Mouse (Mus musculus): Measurements from ENCODE around the gene Slc16a1. TPM values are rescaled to one million over a fixed set of nuclear protein-coding genes. Genes with fewer than 3 reads are reported as not detected.
A peak's percentile ranks its signal among the peaks of the same experiment; 100 is the strongest.

Slc16a1 gene
- polyA plus RNA-seq, 1 experiment from 2014 or later: 53.5 TPM

DNA sequence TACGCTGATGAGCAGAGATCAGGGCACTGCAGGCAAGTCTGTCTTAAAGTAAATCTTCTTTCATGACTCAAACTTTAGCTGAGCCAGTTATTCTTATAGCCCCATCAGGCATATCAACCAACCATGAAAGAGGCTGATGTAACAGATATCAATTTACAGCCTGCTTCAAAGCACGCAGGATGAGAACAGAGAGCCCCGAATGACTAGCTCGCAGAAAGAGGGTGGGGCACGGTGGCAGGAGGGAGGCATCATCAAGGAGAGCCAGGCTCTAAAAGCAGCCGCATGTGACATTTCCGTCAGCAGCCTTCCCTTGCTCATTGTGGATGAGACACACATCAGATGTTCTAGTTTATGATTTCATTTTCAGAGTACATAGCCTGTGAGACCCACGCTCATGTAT lies 22.3 kb upstream of the Slc16a1 start:
- no peak overlapping the region for H3K4me3 ChIP-seq
- H3K27me3 ChIP-seq (ENCODE audit: low read depth, poor library complexity, severe bottlenecking): no peaks in the 10 kb centered on the region
- no peak for DNase-seq (ENCODE audit: low spot score)
- H3K27ac ChIP-seq: no peak overlapping the region
- H3K9me3 ChIP-seq (replicated peaks): no peaks in the 10 kb centered on the region
- H3K4me1 ChIP-seq: no peaks in the 10 kb centered on the region
- H3K36me3 ChIP-seq: no peaks in the 10 kb centered on the region
- 34% methylated on average over 8 of the region's 8 CpGs for WGBS

DNA sequence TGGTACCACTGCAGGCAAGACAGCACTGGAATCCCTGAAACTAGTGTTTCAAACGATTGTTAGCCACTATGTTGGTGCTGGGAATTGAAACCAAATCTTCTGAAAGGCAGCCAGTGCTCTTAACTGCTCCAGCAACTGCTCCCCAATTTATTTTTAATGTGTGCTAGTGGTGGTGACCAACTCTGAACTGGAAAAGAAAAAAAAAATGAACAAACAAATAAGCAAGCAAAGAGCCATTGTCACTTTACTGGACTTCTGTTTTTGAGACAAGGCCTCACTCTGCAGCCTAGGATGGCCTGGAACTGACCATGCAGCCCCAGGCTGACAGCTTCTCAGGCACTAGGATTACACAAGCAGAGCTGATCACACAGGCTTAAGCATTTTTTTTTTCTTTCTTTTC lies 16.6 kb upstream of the Slc16a1 start:
- H3K27me3 ChIP-seq (ENCODE audit: low read depth, poor library complexity, severe bottlenecking): no peaks in the 10 kb centered on the region
- no peak for DNase-seq (ENCODE audit: low spot score)
- no peaks in the 10 kb centered on the region for H3K9me3 ChIP-seq (replicated peaks)
- H3K36me3 ChIP-seq: no peaks in the 10 kb centered on the region
- WGBS: 83% methylated on average over 1 of the region's 1 CpGs
- H3K4me1 ChIP-seq: no peaks in the 10 kb centered on the region
- no peak overlapping the region for H3K27ac ChIP-seq
- no peak overlapping the region for H3K4me3 ChIP-seq

DNA sequence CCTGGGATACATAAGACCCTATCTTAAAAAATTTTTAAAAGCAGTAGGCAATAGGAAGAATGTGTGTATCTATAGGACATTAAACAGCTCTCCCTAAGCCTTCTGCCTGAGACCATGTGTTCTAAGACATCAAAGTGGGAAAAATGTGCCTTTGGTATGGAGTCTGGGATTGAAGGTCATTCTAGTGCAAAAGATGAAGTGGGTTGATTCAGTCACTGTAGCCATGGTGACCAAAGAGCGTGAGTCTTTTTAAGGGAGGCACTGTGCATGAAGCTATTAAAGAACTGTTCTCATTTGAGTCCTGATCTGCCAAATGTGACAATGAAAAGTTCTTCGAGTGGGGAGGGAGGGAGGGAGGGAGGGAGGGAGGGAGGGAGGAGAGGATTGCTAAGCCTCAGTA lies 8.7 kb upstream of the Slc16a1 start:
- H3K27ac ChIP-seq: no peak overlapping the region
- H3K9me3 ChIP-seq (replicated peaks): no peaks in the 10 kb centered on the region
- no peak for DNase-seq (ENCODE audit: low spot score)
- H3K4me1 ChIP-seq: no peaks in the 10 kb centered on the region
- 90% methylated on average over 2 of the region's 2 CpGs for WGBS
- no peaks in the 10 kb centered on the region for H3K27me3 ChIP-seq (ENCODE audit: low read depth, poor library complexity, severe bottlenecking)
- no peaks in the 10 kb centered on the region for H3K36me3 ChIP-seq
- no peak overlapping the region for H3K4me3 ChIP-seq

DNA sequence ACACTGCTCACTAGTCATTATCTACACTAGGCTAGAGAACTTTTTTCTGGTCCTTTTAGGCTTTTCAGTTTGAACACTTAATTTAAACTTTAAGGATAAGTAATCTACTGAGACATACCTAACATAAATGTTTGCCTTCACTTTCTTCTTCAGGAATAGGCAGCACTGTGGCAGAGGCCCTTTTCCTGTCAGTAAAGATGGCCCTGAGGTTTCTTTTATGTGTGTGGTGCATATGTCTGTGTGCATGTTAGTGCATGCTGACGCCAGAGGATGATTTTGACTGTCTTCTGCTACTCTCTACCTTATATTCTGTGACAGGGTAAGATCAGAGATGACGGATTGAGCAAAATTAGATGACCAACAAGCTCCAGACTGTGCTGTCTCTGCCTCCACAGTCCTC lies 7.5 kb upstream of the Slc16a1 start:
- Histone ChIP-seq H3K27me3 (ENCODE audit: low read depth, poor library complexity, severe bottlenecking) (no peaks in the 10 kb centered on the region), H3K4me1 (no peaks in the 10 kb centered on the region), H3K9me3 (replicated peaks) (no peaks in the 10 kb centered on the region), H3K27ac (no peak overlapping the region), H3K4me3 (no peak overlapping the region), H3K36me3 (no peaks in the 10 kb centered on the region)
- 87% methylated on average over 2 of the region's 2 CpGs for WGBS
- no peak for DNase-seq (ENCODE audit: low spot score)

- Histone ChIP-seq H3K4me3 (no peak overlapping the region), H3K4me1 (0 out of 2 replicates have a peak, but pooled peaks cover 7% of the 10 kb centered on the region), H3K36me3 (no peaks in the 10 kb centered on the region), H3K9me3 (replicated peaks) (no peaks in the 10 kb centered on the region), H3K27ac (no peak overlapping the region), H3K27me3 (ENCODE audit: low read depth, poor library complexity, severe bottlenecking) (no peaks in the 10 kb centered on the region)
- WGBS: 76% methylated on average over 4 of the region's 4 CpGs
- no peak for DNase-seq (ENCODE audit: low spot score)
Observed at GRCm38 (mm10) chr3:104632560-104633162, 5.8 kb upstream of the Slc16a1 start.

- Histone ChIP-seq H3K4me3 (no peak overlapping the region), H3K36me3 (no peaks in the 10 kb centered on the region), H3K9me3 (replicated peaks) (no peaks in the 10 kb centered on the region), H3K27ac (no peak overlapping the region), H3K27me3 (ENCODE audit: low read depth, poor library complexity, severe bottlenecking) (no peaks in the 10 kb centered on the region), H3K4me1 (peaks cover 31% of the 10 kb centered on the region)
- DNase-seq (ENCODE audit: low spot score): no peak
- WGBS: 87% methylated on average over 2 of the region's 2 CpGs
Observed at GRCm38 (mm10) chr3:104636491-104636890, 2.0 kb upstream of the Slc16a1 start.

GRCm38 (mm10) chr3:104637427-104638402 lies 753 bp upstream of the Slc16a1 start:
- no peak for DNase-seq (ENCODE audit: low spot score)
- peak overlapping the region; percentile 99 for H3K27ac ChIP-seq
- H3K36me3 ChIP-seq: no peaks in the 10 kb centered on the region
- H3K4me3 ChIP-seq: peak overlapping the region; percentile 94
- H3K4me1 ChIP-seq: peaks cover 31% of the 10 kb centered on the region
- H3K27me3 ChIP-seq (ENCODE audit: low read depth, poor library complexity, severe bottlenecking): no peaks in the 10 kb centered on the region
- 15% methylated on average over 38 of the region's 38 CpGs for WGBS
- no peaks in the 10 kb centered on the region for H3K9me3 ChIP-seq (replicated peaks)

GRCm38 (mm10) chr3:104638932-104639748 lies 672 bp downstream of the Slc16a1 start:
- DNase-seq (ENCODE audit: low spot score): peak; percentile 82
- under 1% methylated on average over 58 of the region's 58 CpGs for WGBS
- Histone ChIP-seq H3K4me1 (peaks cover 34% of the 10 kb centered on the region), H3K9me3 (replicated peaks) (no peaks in the 10 kb centered on the region), H3K4me3 (peak overlapping the region; percentile 94), H3K36me3 (no peaks in the 10 kb centered on the region), H3K27ac (peak overlapping the region; percentile 99), H3K27me3 (ENCODE audit: low read depth, poor library complexity, severe bottlenecking) (no peaks in the 10 kb centered on the region)

GRCm38 (mm10) chr3:104639749-104640368 lies 1.4 kb downstream of the Slc16a1 start:
- WGBS: 19% methylated on average over 10 of the region's 10 CpGs
- peak overlapping the region; percentile 94 for H3K4me3 ChIP-seq
- H3K36me3 ChIP-seq: no peaks in the 10 kb centered on the region
- H3K27ac ChIP-seq: peak overlapping the region; percentile 99
- H3K4me1 ChIP-seq: peaks cover 34% of the 10 kb centered on the region
- DNase-seq (ENCODE audit: low spot score): no peak
- no peaks in the 10 kb centered on the region for H3K27me3 ChIP-seq (ENCODE audit: low read depth, poor library complexity, severe bottlenecking)
- H3K9me3 ChIP-seq (replicated peaks): no peaks in the 10 kb centered on the region

DNA sequence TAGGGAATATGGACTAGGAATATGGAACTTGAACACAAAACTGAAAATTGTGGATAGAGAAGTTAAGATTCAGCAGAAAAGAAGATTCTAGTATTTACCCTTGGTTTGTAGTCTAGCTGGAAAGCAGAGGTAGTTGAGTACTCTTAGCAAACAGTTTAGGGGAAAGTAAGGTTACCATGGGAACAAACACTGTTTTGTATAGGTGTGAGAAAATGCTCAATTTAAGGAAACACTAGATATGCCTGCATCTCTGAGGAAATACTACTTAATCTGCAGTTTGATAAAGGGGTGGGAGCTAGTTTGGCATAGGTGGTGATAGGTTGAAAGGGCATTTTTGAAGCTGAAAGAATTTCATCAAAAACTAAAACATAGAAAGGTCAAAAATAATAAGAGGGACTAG lies 2.4 kb downstream of the Slc16a1 start:
- Histone ChIP-seq H3K27ac (no peak overlapping the region), H3K9me3 (replicated peaks) (no peaks in the 10 kb centered on the region), H3K4me1 (peaks cover 34% of the 10 kb centered on the region), H3K27me3 (ENCODE audit: low read depth, poor library complexity, severe bottlenecking) (no peaks in the 10 kb centered on the region), H3K36me3 (no peaks in the 10 kb centered on the region), H3K4me3 (no peak overlapping the region)
- no peak for DNase-seq (ENCODE audit: low spot score)

DNA sequence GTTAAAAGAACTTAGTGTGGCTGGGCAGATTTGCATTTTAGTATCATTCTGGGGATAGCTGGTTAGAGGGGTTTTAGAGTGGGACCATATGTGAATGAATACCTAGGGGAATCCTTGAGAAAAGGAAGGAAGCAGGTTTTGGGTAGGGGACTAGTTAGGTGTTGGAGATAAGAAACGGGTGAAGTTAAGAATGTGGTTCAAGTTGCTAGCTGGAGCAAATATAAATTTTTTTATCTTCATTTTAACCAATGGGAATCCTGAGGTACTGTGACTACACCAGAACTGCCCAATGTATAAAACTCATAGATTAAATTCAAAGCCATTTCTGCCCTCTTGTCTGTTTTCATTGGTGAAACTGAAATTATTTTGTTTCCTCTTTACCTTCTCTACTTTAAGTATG lies 2.8 kb downstream of the Slc16a1 start:
- Histone ChIP-seq H3K27ac (no peak overlapping the region), H3K4me3 (no peak overlapping the region)
- 81% methylated on average over 1 of the region's 1 CpGs for WGBS

GRCm38 (mm10) chr3:104643113-104643512 lies 4.6 kb downstream of the Slc16a1 start:
- no peak overlapping the region for H3K4me3 ChIP-seq
- no peak overlapping the region for H3K27ac ChIP-seq
- no peaks in the 10 kb centered on the region for H3K36me3 ChIP-seq
- no peaks in the 10 kb centered on the region for H3K27me3 ChIP-seq (ENCODE audit: low read depth, poor library complexity, severe bottlenecking)
- H3K4me1 ChIP-seq: peaks cover 24% of the 10 kb centered on the region
- 81% methylated on average over 4 of the region's 4 CpGs for WGBS
- no peaks in the 10 kb centered on the region for H3K9me3 ChIP-seq (replicated peaks)
- no peak for DNase-seq (ENCODE audit: low spot score)

More for the DNA sequence above, 2.8 kb downstream of the Slc16a1 start:
- DNase-seq (ENCODE audit: low spot score): no peak
- H3K9me3 ChIP-seq (replicated peaks): no peaks in the 10 kb centered on the region
- no peaks in the 10 kb centered on the region for H3K27me3 ChIP-seq (ENCODE audit: low read depth, poor library complexity, severe bottlenecking)
- no peaks in the 10 kb centered on the region for H3K36me3 ChIP-seq
- H3K4me1 ChIP-seq: peaks cover 34% of the 10 kb centered on the region
